Mouse (Mus musculus) testis, adult 2 months (tissue): ENCODE results near the gene Gstp2. TPM values are rescaled to one million over a fixed set of nuclear protein-coding genes. Genes with fewer than 3 reads are reported as not detected.

Experiments
- H3K27ac ChIP-seq: fragments of 200-500 bp; 2 replicates; pipeline ENCODE4 v1.5.1; 2012; ENCODE audit warnings: low read depth, low read length; ENCODE audit not compliant: control insufficient read depth, insufficient read depth
- H3K27me3 ChIP-seq: fragments of 200-500 bp; 2 replicates; pipeline ENCODE4 v1.6.1; 2012; ENCODE audit warnings: mild to moderate bottlenecking, low read length, moderate library complexity; ENCODE audit not compliant: control insufficient read depth, insufficient read depth
- H3K36me3 ChIP-seq: fragments of 200-500 bp; 2 replicates; pipeline ENCODE4 v1.6.1; 2012; ENCODE audit warnings: mild to moderate bottlenecking, low read length; ENCODE audit not compliant: control insufficient read depth, insufficient read depth
- H3K4me1 ChIP-seq: fragments of 200-500 bp; 2 replicates; pipeline ENCODE4 v1.6.1; 2012; ENCODE audit warnings: low read length; ENCODE audit not compliant: control insufficient read depth, insufficient read depth
- H3K4me3 ChIP-seq: fragments of 200-500 bp; 2 replicates; pipeline ENCODE4 v1.5.1; 2012; ENCODE audit warnings: low read depth, mild to moderate bottlenecking, low read length, moderate library complexity, mixed read lengths; ENCODE audit not compliant: control insufficient read depth
- CTCF ChIP-seq: fragments of 200-500 bp; IDR thresholded peaks from 2 replicates; pipeline ENCODE4 v1.5.1; 2012; ENCODE audit warnings: low read depth, mild to moderate bottlenecking, inconsistent platforms, low read length, moderate library complexity; ENCODE audit not compliant: control insufficient read depth, insufficient read depth, insufficient replicate concordance
- POLR2A ChIP-seq: fragments of 200-500 bp; IDR thresholded peaks from 2 replicates; pipeline ENCODE4 v1.6.1; 2012; ENCODE audit warnings: low read depth, mild to moderate bottlenecking, inconsistent platforms, low read length, moderate library complexity; ENCODE audit not compliant: control insufficient read depth
- polyA plus RNA-seq: library from polyadenylated mRNA; depleted of rRNA; stranded (reverse); fragments of >200 nt; gene quantifications from 2 replicates; pipeline ENCODE4 v1.2.3, GENCODE M21; 2012

The Gstp2 gene
- polyA plus RNA-seq, 1 experiment, result 1.5 TPM

DNA sequence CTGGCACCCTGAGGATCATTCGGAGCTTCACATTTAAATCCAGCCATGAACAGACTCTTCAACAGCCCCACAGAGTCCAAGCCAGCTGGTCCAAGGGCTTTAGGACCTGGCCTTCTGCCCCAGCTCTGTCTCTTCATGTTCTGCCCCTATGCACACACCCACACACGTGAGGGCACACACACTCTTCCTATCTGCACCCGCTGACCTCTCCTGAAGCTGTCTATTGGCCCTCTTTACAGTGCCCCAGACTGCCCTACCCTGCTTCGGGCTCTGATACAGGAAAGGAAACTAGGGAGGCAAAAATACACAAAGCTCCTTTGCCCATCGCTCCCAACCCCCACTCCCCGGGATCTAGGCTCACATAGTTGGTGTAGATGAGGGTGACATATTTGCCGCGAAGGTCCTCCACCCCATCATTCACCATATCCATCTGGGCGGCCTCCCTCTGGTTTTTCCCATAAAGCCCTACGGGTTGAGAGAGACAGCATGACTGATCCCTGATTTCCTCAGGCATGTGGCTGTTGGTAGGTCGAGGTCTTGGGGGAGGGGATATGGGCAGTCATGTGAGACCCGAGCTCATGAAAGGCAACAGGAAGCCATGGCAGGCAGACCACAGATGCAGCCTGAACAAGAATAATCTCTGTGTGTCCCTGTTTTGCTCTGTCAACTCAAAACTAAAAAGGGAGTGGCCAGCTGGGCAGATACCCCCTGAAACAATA is 9.3 kb downstream of the Gstp2 start:
- Histone ChIP-seq H3K4me1 (peaks cover 7% of the 10 kb centered on the region; the same call in 1 of the 2 replicates), H3K27me3 (no peaks in the 10 kb centered on the region), H3K27ac (no peak overlapping the region), H3K4me3 (no peak overlapping the region), H3K36me3 (no peaks in the 10 kb centered on the region)
- TF ChIP-seq CTCF (no peak), POLR2A (no peak)

DNA sequence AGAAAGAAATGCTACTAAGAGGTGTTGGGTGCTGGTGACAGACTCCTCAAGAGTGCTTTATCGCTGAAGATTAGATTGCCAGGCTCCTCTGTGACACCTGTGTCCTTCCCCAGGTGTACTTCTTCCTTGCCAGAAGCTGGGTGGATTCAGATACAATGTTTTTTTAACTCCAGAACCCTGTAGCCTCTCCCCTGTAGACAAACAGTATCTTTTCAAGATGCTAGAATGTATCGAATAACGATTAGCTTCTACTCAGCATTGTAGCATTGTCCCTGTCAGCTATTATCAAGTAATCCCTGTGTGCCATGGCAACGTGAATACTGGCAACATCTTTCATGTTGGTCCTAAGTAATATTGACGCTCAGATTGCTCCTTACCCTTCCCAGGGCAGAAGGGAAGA is 12.1 kb downstream of the Gstp2 start:
- Histone ChIP-seq H3K4me1 (peaks cover 7% of the 10 kb centered on the region; the same call in 1 of the 2 replicates), H3K27ac (peak overlapping the region; percentile 32), H3K27me3 (no peaks in the 10 kb centered on the region), H3K4me3 (no peak overlapping the region), H3K36me3 (no peaks in the 10 kb centered on the region)
- TF ChIP-seq CTCF (no peak), POLR2A (no peak)

DNA sequence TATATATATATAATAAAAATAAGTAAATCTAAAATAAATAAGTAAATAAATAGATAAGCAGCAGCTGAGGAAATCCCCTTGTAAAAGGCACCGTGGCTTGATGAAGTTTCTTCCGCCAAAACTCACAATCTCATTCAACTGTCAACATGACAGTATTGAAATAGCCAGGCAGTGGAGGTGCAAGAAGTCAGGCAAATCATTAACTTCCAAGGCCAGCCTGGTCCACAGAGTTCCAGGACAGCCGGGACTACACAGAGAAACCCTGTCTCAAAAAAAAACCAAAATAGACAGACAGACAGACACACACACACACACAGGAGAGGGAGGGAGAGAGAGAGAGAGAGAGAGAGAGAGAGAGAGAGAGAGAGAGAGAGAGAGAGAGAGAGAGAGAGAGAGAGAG is 12.5 kb downstream of the Gstp2 start:
- H3K27ac ChIP-seq, result peak overlapping the region; percentile 13; the same call in 1 of the 2 replicates
- no peaks in the 10 kb centered on the region for H3K36me3 ChIP-seq
- TF ChIP-seq POLR2A, result no peak
- no peak for TF ChIP-seq CTCF
- H3K4me3 ChIP-seq, result no peak overlapping the region
- H3K27me3 ChIP-seq, result no peaks in the 10 kb centered on the region
- H3K4me1 ChIP-seq, result peaks cover 7% of the 10 kb centered on the region; the same call in 1 of the 2 replicates

DNA sequence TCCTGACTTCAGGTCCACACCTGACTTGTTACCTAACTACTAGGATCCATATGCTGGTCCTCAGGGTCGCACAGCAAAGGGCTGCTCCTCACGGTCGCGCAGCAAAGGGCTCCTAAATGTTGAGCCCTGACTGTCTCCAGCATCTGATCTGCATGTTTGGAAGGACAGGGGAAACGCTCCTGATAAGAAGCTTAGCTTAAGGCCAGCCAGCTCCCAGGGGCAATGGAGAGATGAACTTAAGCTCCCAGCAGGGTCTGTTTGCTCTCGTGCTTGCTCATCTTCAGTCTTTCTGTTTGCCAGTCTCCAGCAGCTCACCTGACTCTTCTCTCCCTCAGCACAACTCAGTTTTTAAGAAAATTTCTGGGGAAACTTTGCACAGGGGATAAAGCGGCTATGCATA is 13.2 kb downstream of the Gstp2 start:
- Histone ChIP-seq H3K4me3 (no peak overlapping the region), H3K4me1 (peaks cover 5% of the 10 kb centered on the region; the same call in 1 of the 2 replicates), H3K36me3 (no peaks in the 10 kb centered on the region), H3K27me3 (no peaks in the 10 kb centered on the region), H3K27ac (no peak overlapping the region)
- TF ChIP-seq POLR2A (no peak), CTCF (no peak)

DNA sequence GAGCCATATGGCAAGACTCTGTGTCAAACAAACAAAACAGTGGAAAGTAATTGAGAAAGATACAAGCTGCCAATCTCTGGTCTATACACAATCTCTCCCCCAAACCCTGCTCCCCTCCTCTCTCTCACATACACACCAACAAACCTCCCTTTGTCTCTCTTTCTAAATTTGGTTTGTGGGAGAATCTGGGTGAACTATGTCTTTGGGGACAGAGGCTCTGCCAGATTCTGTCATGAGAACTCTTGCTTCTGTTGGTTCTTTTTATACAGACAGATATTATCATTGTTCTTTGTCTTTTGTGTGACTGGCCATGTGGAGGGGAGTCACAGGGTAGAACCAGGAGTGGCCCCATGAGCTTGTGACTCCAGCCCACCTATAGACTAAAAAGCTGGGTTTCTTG is 18.2 kb downstream of the Gstp2 start:
- Histone ChIP-seq H3K27me3 (no peaks in the 10 kb centered on the region), H3K36me3 (no peaks in the 10 kb centered on the region), H3K27ac (0 out of 2 replicates have a peak overlapping the region, but pooled peaks have one; percentile 42), H3K4me3 (no peak overlapping the region), H3K4me1 (peaks cover 1% of the 10 kb centered on the region; the same call in 1 of the 2 replicates)
- TF ChIP-seq POLR2A (no peak), CTCF (no peak)

DNA sequence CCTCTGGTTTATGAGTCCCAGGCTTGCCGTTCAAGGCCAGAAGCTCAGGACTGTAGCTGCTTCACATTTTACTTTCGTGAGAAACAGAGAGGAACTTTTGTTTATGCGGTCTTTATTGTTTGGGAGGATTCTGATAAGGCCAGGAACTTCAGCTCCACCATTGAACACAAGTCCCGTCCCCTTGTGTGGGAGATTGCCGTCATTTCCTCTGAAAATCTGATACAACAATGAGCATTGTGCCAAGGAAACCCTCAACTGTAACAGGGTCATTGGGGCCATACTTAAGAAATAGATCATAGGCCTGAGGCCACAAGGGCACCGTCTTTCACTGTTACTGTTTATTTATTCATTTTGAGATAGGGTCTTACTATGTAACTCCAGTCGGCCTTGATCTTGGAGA is 22.6 kb downstream of the Gstp2 start:
- Histone ChIP-seq H3K27ac (no peak overlapping the region), H3K4me3 (no peak overlapping the region), H3K36me3 (no peaks in the 10 kb centered on the region), H3K27me3 (no peaks in the 10 kb centered on the region), H3K4me1 (no peaks in the 10 kb centered on the region)
- TF ChIP-seq POLR2A, result no peak

DNA sequence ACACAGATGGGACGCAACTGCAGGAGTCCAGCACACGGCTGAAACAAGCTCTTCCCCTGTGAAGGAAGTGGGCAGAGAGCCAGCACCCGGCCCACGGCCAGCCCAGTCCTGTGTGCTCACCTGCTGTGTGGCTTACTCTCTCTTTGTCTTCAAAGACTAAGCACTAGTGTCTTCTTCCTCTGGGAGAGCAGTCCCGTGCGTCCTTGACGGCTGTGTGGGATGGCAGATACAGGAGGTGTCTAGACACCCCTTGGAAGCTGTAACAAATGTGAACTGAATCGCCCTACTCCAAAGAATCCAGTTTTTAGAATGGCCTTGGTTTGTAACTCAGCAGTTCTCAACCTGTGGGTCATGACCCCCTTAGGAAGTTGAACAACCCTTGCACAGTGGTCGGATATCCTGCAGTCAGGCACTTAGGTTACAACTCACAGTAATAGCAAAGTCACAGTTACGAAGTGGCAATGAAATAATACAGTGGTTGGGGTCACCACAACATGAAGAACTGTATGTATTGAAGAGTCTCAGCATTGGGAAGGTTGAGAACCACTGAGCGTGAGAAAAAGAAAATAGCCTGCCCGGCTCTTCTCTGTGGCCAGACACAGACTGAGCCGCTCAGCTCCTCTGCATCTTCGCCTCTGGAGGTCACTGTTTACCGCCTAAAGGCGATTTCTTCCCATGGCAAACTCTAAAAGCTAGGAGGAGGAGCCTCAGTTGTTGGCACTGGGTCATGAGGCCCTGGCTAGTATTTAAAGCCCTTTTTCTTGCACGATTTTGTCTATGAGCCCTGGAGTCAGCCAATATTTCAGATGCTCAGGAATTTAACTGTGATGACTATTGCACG is 26.9 kb downstream of the Gstp2 start:
- Histone ChIP-seq H3K4me3 (no peak overlapping the region), H3K4me1 (no peaks in the 10 kb centered on the region), H3K36me3 (no peaks in the 10 kb centered on the region), H3K27me3 (no peaks in the 10 kb centered on the region), H3K27ac (peak overlapping the region; percentile 15; the same call in 1 of the 2 replicates)
- no peak for TF ChIP-seq POLR2A
- TF ChIP-seq CTCF, result peak; percentile 55
